Mouse (Mus musculus): Measurements from ENCODE around the gene Igsf21. TPM values are rescaled to one million over a fixed set of nuclear protein-coding genes. Genes with fewer than 3 reads are reported as not detected.

Igsf21 gene
- polyA plus RNA-seq, 1 experiment, result not detected

GRCm38 (mm10) chr4:140270451-140270850 is 23.9 kb upstream of the Igsf21 start:
- H3K79me2 ChIP-seq (ENCODE audit: control insufficient read depth, insufficient read depth), result no peaks in the 10 kb centered on the region
- no peak overlapping the region for H3ac ChIP-seq (ENCODE audit: control insufficient read depth, insufficient read length)
- H3K4me2 ChIP-seq (ENCODE audit: low read depth), result no peak overlapping the region
- H3K36me3 ChIP-seq (ENCODE audit: control insufficient read depth, insufficient read depth), result no peaks in the 10 kb centered on the region
- no peak overlapping the region for H3K4me3 ChIP-seq
- H3K27me3 ChIP-seq (ENCODE audit: control insufficient read depth, insufficient read depth, insufficient read length), result no peaks in the 10 kb centered on the region
- TF ChIP-seq CEBPB (IDR thresholded peaks at IDR 0.05; ENCODE audit: insufficient read depth, poor library complexity, severe bottlenecking), result no peak
- TF ChIP-seq TCF12 (IDR thresholded peaks at IDR 0.05; ENCODE audit: insufficient read depth, poor library complexity, severe bottlenecking), result no peak
- TF ChIP-seq E2F4 (IDR thresholded peaks at IDR 0.05; ENCODE audit: insufficient read depth), result no peak
- TF ChIP-seq POLR2A (IDR thresholded peaks at IDR 0.05; ENCODE audit: insufficient read length, low read depth), result no peak
- TF ChIP-seq TCF3 (IDR thresholded peaks at IDR 0.05; ENCODE audit: insufficient read length, low read depth), result no peak
- TF ChIP-seq POLR2AphosphoS2 (IDR thresholded peaks at IDR 0.05; ENCODE audit: insufficient read length, low read depth), result no peak
- TF ChIP-seq USF1 (IDR thresholded peaks at IDR 0.05; ENCODE audit: low read depth), result no peak
- no peak for TF ChIP-seq MYOG (IDR thresholded peaks at IDR 0.05; ENCODE audit: control insufficient read depth in 1 of 3, insufficient read depth in 1 of 3, insufficient read length in 2 of 3, low read depth in 2 of 3)
- TF ChIP-seq SRF (IDR thresholded peaks at IDR 0.05; ENCODE audit: control insufficient read depth, insufficient read length, low read depth), result no peak
- no peak for TF ChIP-seq MYOD1 (IDR thresholded peaks at IDR 0.05; ENCODE audit: control insufficient read depth in 1 of 3, insufficient read length in 2 of 3, low read depth in 2 of 3)
- TF ChIP-seq REST (IDR thresholded peaks at IDR 0.05; ENCODE audit: insufficient read depth, insufficient read length), result no peak
- no peak for TF ChIP-seq MAX (IDR thresholded peaks at IDR 0.05; ENCODE audit: low read depth)

GRCm38 (mm10) chr4:140269184-140269840 is 22.7 kb upstream of the Igsf21 start:
- no peak overlapping the region for H3K4me2 ChIP-seq (ENCODE audit: low read depth)
- no peaks in the 10 kb centered on the region for H3K79me2 ChIP-seq (ENCODE audit: control insufficient read depth, insufficient read depth)
- no peaks in the 10 kb centered on the region for H3K36me3 ChIP-seq (ENCODE audit: control insufficient read depth, insufficient read depth)
- H3K4me3 ChIP-seq, result no peak overlapping the region
- H3ac ChIP-seq (ENCODE audit: control insufficient read depth, insufficient read length), result no peak overlapping the region
- TF ChIP-seq MYOD1 (IDR thresholded peaks at IDR 0.05; ENCODE audit: control insufficient read depth in 1 of 3, insufficient read length in 2 of 3, low read depth in 2 of 3) (no peak), USF1 (IDR thresholded peaks at IDR 0.05; ENCODE audit: low read depth) (no peak), MYOG (IDR thresholded peaks at IDR 0.05; ENCODE audit: control insufficient read depth in 1 of 3, insufficient read depth in 1 of 3, insufficient read length in 2 of 3, low read depth in 2 of 3) (no peak), POLR2AphosphoS2 (IDR thresholded peaks at IDR 0.05; ENCODE audit: insufficient read length, low read depth) (no peak), CEBPB (IDR thresholded peaks at IDR 0.05; ENCODE audit: insufficient read depth, poor library complexity, severe bottlenecking) (no peak), SRF (IDR thresholded peaks at IDR 0.05; ENCODE audit: control insufficient read depth, insufficient read length, low read depth) (no peak), TCF12 (IDR thresholded peaks at IDR 0.05; ENCODE audit: insufficient read depth, poor library complexity, severe bottlenecking) (no peak), TCF3 (IDR thresholded peaks at IDR 0.05; ENCODE audit: insufficient read length, low read depth) (no peak)
- H3K27me3 ChIP-seq (ENCODE audit: control insufficient read depth, insufficient read depth, insufficient read length), result no peaks in the 10 kb centered on the region

GRCm38 (mm10) chr4:140267835-140268234 is 21.3 kb upstream of the Igsf21 start:
- Histone ChIP-seq H3K4me3 (no peak overlapping the region), H3K36me3 (ENCODE audit: control insufficient read depth, insufficient read depth) (no peaks in the 10 kb centered on the region), H3K27me3 (ENCODE audit: control insufficient read depth, insufficient read depth, insufficient read length) (no peaks in the 10 kb centered on the region), H3ac (ENCODE audit: control insufficient read depth, insufficient read length) (no peak overlapping the region), H3K4me2 (ENCODE audit: low read depth) (no peak overlapping the region), H3K79me2 (ENCODE audit: control insufficient read depth, insufficient read depth) (no peaks in the 10 kb centered on the region)
- TF ChIP-seq TCF12 (IDR thresholded peaks at IDR 0.05; ENCODE audit: insufficient read depth, poor library complexity, severe bottlenecking) (no peak), POLR2AphosphoS2 (IDR thresholded peaks at IDR 0.05; ENCODE audit: insufficient read length, low read depth) (no peak), REST (IDR thresholded peaks at IDR 0.05; ENCODE audit: insufficient read depth, insufficient read length) (no peak), SRF (IDR thresholded peaks at IDR 0.05; ENCODE audit: control insufficient read depth, insufficient read length, low read depth) (no peak), TCF3 (IDR thresholded peaks at IDR 0.05; ENCODE audit: insufficient read length, low read depth) (no peak), MYOG (IDR thresholded peaks at IDR 0.05; ENCODE audit: control insufficient read depth in 1 of 3, insufficient read depth in 1 of 3, insufficient read length in 2 of 3, low read depth in 2 of 3) (no peak), USF1 (IDR thresholded peaks at IDR 0.05; ENCODE audit: low read depth) (no peak), MAX (IDR thresholded peaks at IDR 0.05; ENCODE audit: low read depth) (no peak), MYOD1 (IDR thresholded peaks at IDR 0.05; ENCODE audit: control insufficient read depth in 1 of 3, insufficient read length in 2 of 3, low read depth in 2 of 3) (no peak), E2F4 (IDR thresholded peaks at IDR 0.05; ENCODE audit: insufficient read depth) (no peak), POLR2A (IDR thresholded peaks at IDR 0.05; ENCODE audit: insufficient read length, low read depth) (no peak), CEBPB (IDR thresholded peaks at IDR 0.05; ENCODE audit: insufficient read depth, poor library complexity, severe bottlenecking) (no peak)

GRCm38 (mm10) chr4:140267086-140267485 is 20.5 kb upstream of the Igsf21 start:
- Histone ChIP-seq H3K27me3 (ENCODE audit: control insufficient read depth, insufficient read depth, insufficient read length) (no peaks in the 10 kb centered on the region), H3K79me2 (ENCODE audit: control insufficient read depth, insufficient read depth) (no peaks in the 10 kb centered on the region), H3ac (ENCODE audit: control insufficient read depth, insufficient read length) (no peak overlapping the region), H3K4me3 (no peak overlapping the region), H3K4me2 (ENCODE audit: low read depth) (no peak overlapping the region), H3K36me3 (ENCODE audit: control insufficient read depth, insufficient read depth) (no peaks in the 10 kb centered on the region)
- no peak for TF ChIP-seq MYOG (IDR thresholded peaks at IDR 0.05; ENCODE audit: control insufficient read depth in 1 of 3, insufficient read depth in 1 of 3, insufficient read length in 2 of 3, low read depth in 2 of 3)

- H3K4me3 ChIP-seq, result no peak overlapping the region
- H3ac ChIP-seq (ENCODE audit: control insufficient read depth, insufficient read length), result no peak overlapping the region
- no peaks in the 10 kb centered on the region for H3K36me3 ChIP-seq (ENCODE audit: control insufficient read depth, insufficient read depth)
- no peak overlapping the region for H3K4me2 ChIP-seq (ENCODE audit: low read depth)
- TF ChIP-seq REST (IDR thresholded peaks at IDR 0.05; ENCODE audit: insufficient read depth, insufficient read length), result peak; percentile 95
- TF ChIP-seq POLR2A (IDR thresholded peaks at IDR 0.05; ENCODE audit: insufficient read length, low read depth), result no peak
- no peaks in the 10 kb centered on the region for H3K79me2 ChIP-seq (ENCODE audit: control insufficient read depth, insufficient read depth)
- H3K27me3 ChIP-seq (ENCODE audit: control insufficient read depth, insufficient read depth, insufficient read length), result no peaks in the 10 kb centered on the region
Measured at GRCm38 (mm10) chr4:140258968-140259367, 12.4 kb upstream of the Igsf21 start.

Data from myocyte (in vitro differentiated cells).